Mouse (Mus musculus) heart, embryonic 12.5 days (tissue): Measurements from ENCODE around the gene Ago1. TPM values are rescaled to one million over a fixed set of nuclear protein-coding genes. Genes with fewer than 3 reads are reported as not detected.

ENCODE experiments used
- polyA plus RNA-seq: library from polyadenylated mRNA; unstranded; fragments of >200 nt; fragmentation: Nextera tagmentation; extraction: Ambion mirVana; gene quantifications from 2 replicates; pipeline ENCODE4 v1.2.1, GENCODE M21; 2016

Ago1 gene
- polyA plus RNA-seq, 1 experiment from 2014 or later = 2.5 TPM

Other genes with a start within 250 kb of the Ago1 start
- gene Map7d1, start 212.2 kb downstream of the Ago1 start, polyA plus RNA-seq = 73.9 and 76.4 TPM in 2 replicates
- gene Trappc3, start 206.3 kb downstream of the Ago1 start, polyA plus RNA-seq = 68.0 and 68.7 TPM in 2 replicates
- gene Col8a2, start 181.8 kb downstream of the Ago1 start, polyA plus RNA-seq = 4.7 and 4.9 TPM in 2 replicates
- 37.4 and 38.8 TPM in 2 replicates for gene Adprhl2, start 146.9 kb downstream of the Ago1 start, polyA plus RNA-seq
- gene Tekt2, start 142.9 kb downstream of the Ago1 start, polyA plus RNA-seq = 1.4 and 1.5 TPM in 2 replicates
- 11.4 and 13.2 TPM in 2 replicates for gene Ago3, start 39.0 kb downstream of the Ago1 start, polyA plus RNA-seq
- 1.0 and 1.4 TPM in 2 replicates for gene Ago4, start 64.9 kb upstream of the Ago1 start, polyA plus RNA-seq
- gene Clspn, start 88.4 kb upstream of the Ago1 start, polyA plus RNA-seq = 24.2 and 26.0 TPM in 2 replicates
- gene 5730409E04Rik, start 141.2 kb upstream of the Ago1 start, polyA plus RNA-seq = 0.98 and 1.2 TPM in 2 replicates
- gene Psmb2, start 209.0 kb upstream of the Ago1 start, polyA plus RNA-seq = 383 and 387 TPM in 2 replicates